Mouse (Mus musculus) neural tube, embryonic 11.5 days (tissue): ENCODE measurements at regions not wholly inside any gene's neighbourhood (a gene's known extent, or its start where the extent isn't known, plus 50 kb on each side); places are given as distances from the start of the nearest gene placed in this dataset.

ENCODE experiments used
- ATAC-seq: fragments of 200-750 bp; cut with Nextera tagmentation; 2 replicates; pipeline ENCODE4 v1.8.0; 2017; ENCODE audit warnings: moderate number of reproducible peaks, mild to moderate bottlenecking, moderate TSS enrichment, moderate library complexity; ENCODE audit not compliant: insufficient read depth, low FRiP score, low TSS enrichment
- DNase-seq: peaks from one replicate; pipeline ENCODE4 v3.0.0-alpha.2; 2015; ENCODE audit warnings: low spot score
- H3K27ac ChIP-seq: fragments of 300-500 bp; sonication (generic); 2 replicates; pipeline ENCODE4 v1.5.1; 2014; ENCODE audit warnings: low read depth, mild to moderate bottlenecking, low read length
- H3K27me3 ChIP-seq: fragments of 300-500 bp; sonication (generic); 2 replicates; pipeline ENCODE4 v1.6.1; 2014; ENCODE audit warnings: mild to moderate bottlenecking, low read length, mixed read lengths; ENCODE audit not compliant: control insufficient read depth, insufficient read depth
- H3K36me3 ChIP-seq: fragments of 300-500 bp; sonication (generic); 2 replicates; pipeline ENCODE4 v1.6.1; 2014; ENCODE audit warnings: mild to moderate bottlenecking, low read length, moderate library complexity, mixed read lengths; ENCODE audit not compliant: control insufficient read depth, insufficient read depth
- H3K4me1 ChIP-seq: fragments of 300-500 bp; sonication (generic); 2 replicates; pipeline ENCODE4 v1.6.1; 2014; ENCODE audit warnings: low read length, mixed read lengths; ENCODE audit not compliant: control insufficient read depth, insufficient read depth
- H3K4me2 ChIP-seq: fragments of 300-500 bp; sonication (generic); 2 replicates; pipeline ENCODE4 v1.6.1; 2014; ENCODE audit warnings: low read depth, mild to moderate bottlenecking, moderate library complexity
- H3K4me3 ChIP-seq: fragments of 300-500 bp; sonication (generic); 2 replicates; pipeline ENCODE4 v1.5.1; 2014; ENCODE audit warnings: low read depth, low read length
- H3K9ac ChIP-seq: fragments of 300-500 bp; sonication (generic); 2 replicates; pipeline ENCODE4 v1.6.1; 2014; ENCODE audit warnings: mild to moderate bottlenecking, low read length
- H3K9me3 ChIP-seq: fragments of 300-500 bp; sonication (generic); 2 replicates; pipeline ENCODE4 v1.6.1; 2016; ENCODE audit warnings: low read length; ENCODE audit not compliant: control insufficient read depth
- WGBS: fragments of 180-500 bp; shearing (Covaris S2); extraction: QIAGEN DNeasy Blood & Tissue Kit; methylation state at CpG from one replicate; pipeline ENCODE4 v1.1.7; 2014; 5-methylcytosine and 5-hydroxymethylcytosine counted together

DNA sequence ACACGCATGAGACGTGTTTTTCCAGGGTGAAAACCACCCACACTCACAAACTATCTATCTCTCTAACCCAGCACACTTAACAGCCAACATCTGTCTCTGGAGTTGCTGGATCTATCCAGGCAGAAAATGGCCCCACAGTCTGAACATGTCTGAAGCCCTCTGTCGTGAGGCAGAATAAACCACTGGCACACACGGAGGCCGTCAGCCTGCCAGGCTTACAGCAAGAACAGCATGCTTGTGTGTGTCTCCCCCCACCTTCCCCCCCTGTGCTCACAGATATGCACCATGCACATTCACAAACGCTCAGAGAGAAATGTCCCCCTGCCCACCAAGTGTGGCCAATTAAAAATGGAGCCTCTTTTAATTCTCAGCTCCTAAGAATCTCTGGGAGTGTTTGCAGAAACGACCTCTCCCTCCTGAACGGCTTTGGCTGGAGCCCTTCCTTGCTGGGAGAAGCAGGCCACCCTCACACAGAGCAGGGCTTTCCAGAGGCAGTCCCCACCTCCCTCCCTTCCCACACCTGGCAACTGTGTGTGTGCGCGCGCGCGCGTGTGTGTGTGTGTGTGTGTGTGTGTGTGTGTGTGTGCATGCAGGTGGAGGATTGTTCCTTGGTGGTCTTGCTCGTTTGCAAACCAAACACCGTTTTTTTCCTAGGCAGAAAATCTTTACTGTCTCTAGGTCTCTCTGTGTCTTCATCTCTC is 88.7 kb downstream of the Edn3 start:
- H3K36me3 ChIP-seq, result no peaks in the 10 kb centered on the region
- peak; percentile 34 for DNase-seq
- H3K27me3 ChIP-seq, result no peaks in the 10 kb centered on the region
- H3K27ac ChIP-seq, result peak overlapping the region; percentile 53; the same call in 1 of the 2 replicates
- no peaks in the 10 kb centered on the region for H3K9me3 ChIP-seq
- H3K9ac ChIP-seq, result no peak overlapping the region
- H3K4me1 ChIP-seq, result peaks cover 8% of the 10 kb centered on the region; the same call in 1 of the 2 replicates
- 61% methylated on average over 16 of the region's 16 CpGs for WGBS
- ATAC-seq, result no peak
- no peak overlapping the region for H3K4me3 ChIP-seq
- no peak overlapping the region for H3K4me2 ChIP-seq

DNA sequence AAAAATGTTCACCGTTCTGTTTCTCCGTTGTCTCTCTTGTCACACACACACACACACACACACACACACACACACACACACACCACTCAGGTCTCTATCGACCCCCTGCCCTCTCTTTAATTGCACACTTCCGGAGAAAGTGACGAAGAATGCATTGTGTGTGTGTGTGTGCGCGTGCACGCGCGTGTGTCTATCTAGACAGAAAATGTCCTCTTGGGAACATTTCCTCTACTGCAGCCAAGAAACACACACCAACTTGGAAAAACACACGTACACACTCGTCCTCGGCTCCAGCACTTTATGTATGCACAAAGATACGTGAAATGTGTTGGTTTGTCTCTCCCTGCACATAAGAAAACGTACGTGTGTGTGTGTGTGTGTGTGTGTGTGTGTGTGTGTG is 90.4 kb downstream of the Edn3 start:
- H3K4me3 ChIP-seq, result no peak overlapping the region
- H3K4me2 ChIP-seq, result no peak overlapping the region
- no peak overlapping the region for H3K9ac ChIP-seq
- H3K9me3 ChIP-seq, result no peaks in the 10 kb centered on the region
- H3K27ac ChIP-seq, result no peak overlapping the region; the same call in 1 of the 2 replicates
- no peak for DNase-seq
- H3K27me3 ChIP-seq, result no peaks in the 10 kb centered on the region
- peaks cover 8% of the 10 kb centered on the region; the same call in 1 of the 2 replicates for H3K4me1 ChIP-seq
- H3K36me3 ChIP-seq, result no peaks in the 10 kb centered on the region
- 65% methylated on average over 16 of the region's 16 CpGs for WGBS
- ATAC-seq, result no peak

DNA sequence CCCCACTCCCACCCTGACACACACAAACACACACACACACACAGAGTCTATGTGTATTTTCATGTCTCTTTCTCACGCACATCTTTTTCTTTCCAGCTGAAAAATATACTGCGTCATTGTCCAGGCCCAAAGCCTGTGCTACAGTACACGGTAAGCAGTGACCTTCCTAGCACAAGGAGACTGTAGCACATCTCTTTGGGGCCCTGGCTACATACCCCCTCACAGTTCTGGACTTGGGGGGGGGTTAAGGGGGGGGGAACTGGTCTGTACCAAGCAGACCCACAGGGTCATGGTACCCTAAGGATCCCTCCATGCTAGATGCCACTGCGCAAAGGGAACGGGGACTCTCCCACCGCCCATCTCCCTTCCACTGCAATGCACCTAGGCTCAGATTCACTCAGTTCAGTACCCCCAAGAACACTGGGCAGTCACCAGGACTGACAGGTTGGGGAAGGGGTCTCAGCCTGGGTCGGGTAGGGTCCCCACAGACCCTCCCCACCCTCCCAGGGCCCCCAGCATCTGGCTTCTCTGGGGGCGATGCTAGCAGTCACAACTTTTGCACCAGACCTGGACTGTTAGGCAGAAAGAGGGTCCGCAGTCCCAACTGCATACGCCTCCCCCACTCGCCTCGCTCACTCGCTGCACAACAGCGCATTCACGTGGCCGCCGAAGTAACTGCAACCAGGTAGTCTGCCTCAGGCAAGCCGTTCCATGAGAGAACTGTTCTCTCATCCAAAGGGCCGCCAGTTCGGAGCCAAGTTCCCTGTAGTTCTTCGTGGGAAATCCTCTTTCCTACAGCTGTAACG is 91.3 kb downstream of the Edn3 start:
- WGBS, result 17% methylated on average over 22 of the region's 22 CpGs
- no peak overlapping the region for H3K9ac ChIP-seq
- no peak overlapping the region for H3K4me2 ChIP-seq

DNA sequence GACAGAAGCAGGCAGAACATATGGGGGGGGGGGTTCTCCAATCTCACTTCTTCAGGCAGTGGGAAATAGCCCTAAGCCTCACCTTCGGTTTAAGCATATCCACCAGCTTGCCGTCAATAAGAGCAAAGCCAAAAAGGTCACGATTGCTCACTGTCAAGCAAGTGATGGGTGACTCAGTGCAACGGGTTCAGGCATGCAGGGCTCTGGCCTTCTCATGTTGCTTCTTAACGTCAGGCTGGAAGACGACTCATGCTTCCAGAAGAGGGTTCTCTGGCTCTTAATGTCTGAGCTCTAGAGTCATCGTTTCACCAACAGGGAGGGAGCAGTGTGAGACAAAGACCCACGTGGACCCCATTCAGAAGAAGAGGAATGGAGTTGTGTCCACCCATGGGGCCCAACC is 93.4 kb downstream of the Edn3 start:
- WGBS, result 84% methylated on average over 8 of the region's 8 CpGs
- Histone ChIP-seq H3K4me3 (no peak overlapping the region), H3K9me3 (no peaks in the 10 kb centered on the region)

More for the DNA sequence above, 91.3 kb downstream of the Edn3 start:
- Histone ChIP-seq H3K27me3 (no peaks in the 10 kb centered on the region), H3K9me3 (no peaks in the 10 kb centered on the region), H3K36me3 (no peaks in the 10 kb centered on the region), H3K27ac (peak overlapping the region; percentile 67), H3K4me3 (no peak overlapping the region), H3K4me1 (peaks cover 8% of the 10 kb centered on the region; the same call in 1 of the 2 replicates)
- peak; percentile 73 for ATAC-seq
- peak; percentile 89 for DNase-seq

DNA sequence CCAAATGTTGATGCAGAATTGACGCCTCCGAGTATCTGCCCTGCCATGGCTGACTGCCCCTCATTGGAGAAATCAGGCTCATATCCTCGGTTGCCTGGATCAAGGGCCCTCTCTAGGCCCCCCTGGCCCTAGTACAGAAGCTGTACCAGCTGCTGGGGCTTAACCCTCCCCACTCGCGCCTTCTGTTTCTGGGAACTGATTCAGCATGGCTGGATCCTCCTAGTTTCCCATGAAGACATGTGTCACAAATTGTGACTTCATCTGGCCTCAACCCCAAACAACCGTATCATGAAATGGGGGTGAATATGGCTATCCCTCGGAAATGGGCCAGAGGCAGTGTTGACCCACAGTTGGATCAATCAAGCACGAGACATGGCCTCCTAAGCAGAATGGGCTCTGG is 95.1 kb downstream of the Edn3 start:
- peaks cover 16% of the 10 kb centered on the region; the same call in 1 of the 2 replicates for H3K4me1 ChIP-seq
- no peak for DNase-seq
- 82% methylated on average over 8 of the region's 8 CpGs for WGBS

More for the DNA sequence above, 93.4 kb downstream of the Edn3 start:
- Histone ChIP-seq H3K9ac (no peak overlapping the region), H3K4me2 (no peak overlapping the region), H3K36me3 (no peaks in the 10 kb centered on the region), H3K27ac (no peak overlapping the region), H3K4me1 (peaks cover 15% of the 10 kb centered on the region; the same call in 1 of the 2 replicates), H3K27me3 (no peaks in the 10 kb centered on the region)
- DNase-seq, result no peak
- ATAC-seq, result no peak

DNA sequence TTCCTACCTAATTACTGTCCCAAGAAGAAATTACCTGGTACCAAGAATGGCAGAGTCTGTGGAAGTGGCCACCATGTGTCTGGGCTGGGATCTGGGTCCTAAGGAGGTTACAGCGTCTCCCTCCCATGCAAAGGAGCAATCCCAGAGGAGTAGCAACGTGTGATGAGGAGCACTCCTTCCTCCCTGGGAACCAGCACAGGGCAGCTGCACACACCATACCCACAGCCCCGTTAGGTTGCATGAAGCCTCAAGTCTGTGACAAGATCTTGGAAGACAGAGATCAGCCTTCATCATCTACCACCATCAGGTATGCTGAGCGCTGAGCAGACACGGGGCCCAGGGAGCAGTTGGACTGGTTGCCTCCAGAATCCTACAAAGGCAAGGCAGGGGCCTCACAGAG is 95.7 kb downstream of the Edn3 start:
- DNase-seq (no peak), ATAC-seq (no peak)
- Histone ChIP-seq H3K36me3 (no peaks in the 10 kb centered on the region), H3K4me3 (no peak overlapping the region), H3K27me3 (no peaks in the 10 kb centered on the region), H3K9me3 (no peaks in the 10 kb centered on the region), H3K9ac (no peak overlapping the region), H3K27ac (no peak overlapping the region), H3K4me1 (peaks cover 16% of the 10 kb centered on the region; the same call in 1 of the 2 replicates), H3K4me2 (no peak overlapping the region)
- WGBS, result 87% methylated on average over 5 of the region's 5 CpGs

More for the DNA sequence above, 95.1 kb downstream of the Edn3 start:
- no peak overlapping the region for H3K9ac ChIP-seq
- no peak overlapping the region for H3K27ac ChIP-seq
- no peak overlapping the region for H3K4me3 ChIP-seq
- no peak for ATAC-seq
- no peak overlapping the region for H3K4me2 ChIP-seq
- no peaks in the 10 kb centered on the region for H3K27me3 ChIP-seq
- H3K9me3 ChIP-seq, result no peaks in the 10 kb centered on the region
- H3K36me3 ChIP-seq, result no peaks in the 10 kb centered on the region

DNA sequence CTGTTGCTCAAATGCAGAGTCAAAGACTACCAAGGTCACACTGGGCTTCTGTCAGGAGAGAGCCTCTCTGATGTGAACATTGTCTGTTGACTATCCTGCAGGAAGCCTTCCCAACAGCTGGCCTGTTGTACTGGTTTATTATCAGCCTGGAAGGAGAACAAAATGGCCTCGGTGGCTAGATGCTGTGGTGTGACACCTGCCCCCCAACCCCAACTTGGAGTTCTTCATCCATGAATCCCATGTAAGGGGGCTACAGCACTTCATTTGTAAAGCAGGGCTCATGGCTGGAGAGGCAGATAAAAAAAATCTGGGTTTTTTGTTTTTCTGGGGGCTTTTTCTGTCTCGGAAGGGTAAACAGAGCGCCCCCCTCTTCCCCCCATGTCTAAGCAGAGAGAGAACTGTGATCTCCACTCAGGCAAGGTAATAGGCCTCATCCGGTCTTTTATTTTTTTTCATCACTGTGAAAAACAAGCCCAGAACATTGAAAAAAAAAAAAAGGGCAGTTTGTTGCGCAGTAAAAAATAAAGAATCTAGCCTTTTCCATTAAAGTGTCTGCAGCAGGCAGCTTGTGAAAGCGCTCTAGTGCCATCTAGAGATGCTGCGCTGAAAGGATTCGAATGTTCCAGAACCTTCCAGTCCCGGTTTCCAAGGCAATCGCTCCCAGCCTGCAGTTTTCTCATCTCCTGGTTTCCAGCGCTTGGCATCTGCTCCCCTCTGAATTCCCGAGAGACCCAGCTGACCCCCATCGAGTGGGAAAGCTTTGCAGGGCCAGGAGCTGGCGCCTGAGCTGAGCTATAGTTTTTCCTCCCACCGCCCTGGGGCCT is 97.8 kb downstream of the Edn3 start:
- Histone ChIP-seq H3K9me3 (no peaks in the 10 kb centered on the region), H3K9ac (0 out of 2 replicates have a peak overlapping the region, but pooled peaks have one; percentile 26), H3K4me3 (no peak overlapping the region), H3K4me2 (0 out of 2 replicates have a peak overlapping the region, but pooled peaks have one; percentile 7), H3K36me3 (no peaks in the 10 kb centered on the region), H3K27me3 (no peaks in the 10 kb centered on the region), H3K4me1 (peaks cover 11% of the 10 kb centered on the region; the same call in 1 of the 2 replicates), H3K27ac (peak overlapping the region; percentile 63; the same call in 1 of the 2 replicates)
- peak; percentile 79 for DNase-seq
- 29% methylated on average over 15 of the region's 15 CpGs for WGBS
- peak; percentile 55; the same call in 1 of the 2 replicates for ATAC-seq

DNA sequence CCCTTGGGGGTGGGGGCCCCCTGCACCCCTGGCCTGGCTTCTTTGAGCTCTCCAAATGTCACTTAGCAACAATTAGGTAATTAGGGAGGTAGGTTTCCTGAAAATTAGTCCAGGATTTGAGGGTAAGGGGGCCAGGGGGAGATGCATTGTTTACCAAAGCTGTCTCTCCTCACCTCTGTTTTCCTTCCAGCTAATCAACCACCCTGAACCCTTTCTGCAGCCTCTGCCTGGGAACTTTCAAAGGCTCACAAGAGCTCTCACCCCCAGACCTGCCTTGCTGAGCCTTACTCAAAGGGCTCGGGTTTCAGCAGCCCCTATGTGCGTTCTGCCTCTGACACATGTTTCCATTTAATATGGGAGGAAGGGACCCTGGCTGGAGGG is 98.4 kb downstream of the Edn3 start:
- peak; percentile 54 for DNase-seq
- H3K27me3 ChIP-seq, result no peaks in the 10 kb centered on the region
- H3K4me2 ChIP-seq, result 0 out of 2 replicates have a peak overlapping the region, but pooled peaks have one; percentile 7
- H3K9ac ChIP-seq, result 0 out of 2 replicates have a peak overlapping the region, but pooled peaks have one; percentile 26
- peak; percentile 42 for ATAC-seq
- peak overlapping the region; percentile 63; the same call in 1 of the 2 replicates for H3K27ac ChIP-seq
- H3K9me3 ChIP-seq, result no peaks in the 10 kb centered on the region
- WGBS, result 3% methylated on average over 2 of the region's 2 CpGs
- H3K4me3 ChIP-seq, result no peak overlapping the region
- no peaks in the 10 kb centered on the region for H3K36me3 ChIP-seq
- peaks cover 11% of the 10 kb centered on the region; the same call in 1 of the 2 replicates for H3K4me1 ChIP-seq
